ENCODE assay signal across 46 mouse cellular contexts in genomic region chr7:90221487-90221886, GRCm38 (mm10). TPM values are rescaled to one million over a fixed set of nuclear protein-coding genes. Genes with fewer than 3 reads are reported as not detected.
"Had no signal": no experiment of that assay in that cellular context is flagged by ENCODE, and none has a peak within 500 bp of the region (broad histone marks: within the 10 kb centered on the region; RNA-seq: fewer than 3 reads in every experiment).

No protein-coding gene starts in this region.

- H3K4me3 ChIP-seq: limb, embryonic 10.5 days; limb, embryonic 12.5 days; limb, embryonic 13.5 days; limb, embryonic 15.5 days; liver, embryonic 12.5 days; liver, embryonic 13.5 days; liver, embryonic 15.5 days; lung, embryonic 15.5 days; megakaryocyte, embryonic 14.5 days; midbrain, embryonic 10.5 days; midbrain, embryonic 12.5 days; midbrain, embryonic 13.5 days; midbrain, embryonic 15.5 days; myocyte; neural tube, embryonic 12.5 days had no signal

- DNase-seq: left cerebral cortex, postnatal 4 days; liver; liver, embryonic 13.5 days; liver, postnatal 0 days; lung, adult 18-20 months; lung, adult 2 months; lung, embryonic 14.5 days; lung, postnatal 10 days; lung, postnatal 14 days; lung, postnatal 36 days; lung, postnatal 4 days; midbrain, embryonic 14.5 days had no signal

- H3K9ac ChIP-seq: limb, embryonic 12.5 days; limb, embryonic 13.5 days; limb, embryonic 15.5 days; liver, embryonic 12.5 days; liver, embryonic 13.5 days; liver, embryonic 14.5 days; liver, embryonic 15.5 days; liver, postnatal 0 days; lung, embryonic 14.5 days; lung, embryonic 15.5 days; midbrain, embryonic 12.5 days; midbrain, embryonic 13.5 days; midbrain, embryonic 15.5 days; neural tube, embryonic 12.5 days had no signal

- H3K9me3 ChIP-seq: limb, embryonic 10.5 days; limb, embryonic 12.5 days; limb, embryonic 13.5 days; limb, embryonic 15.5 days; liver, embryonic 12.5 days; liver, embryonic 13.5 days; liver, embryonic 15.5 days; lung, embryonic 15.5 days; megakaryocyte, embryonic 14.5 days; midbrain, embryonic 10.5 days; midbrain, embryonic 12.5 days; midbrain, embryonic 13.5 days; midbrain, embryonic 15.5 days; neural tube, embryonic 12.5 days had no signal

- H3K4me1 ChIP-seq: limb, embryonic 15.5 days; liver, embryonic 12.5 days; liver, embryonic 13.5 days; liver, embryonic 15.5 days; lung, embryonic 15.5 days; midbrain, embryonic 10.5 days; midbrain, embryonic 13.5 days; midbrain, embryonic 15.5 days; neural tube, embryonic 12.5 days had no signal

- H3K36me3 ChIP-seq: limb, embryonic 10.5 days; limb, embryonic 12.5 days; limb, embryonic 13.5 days; limb, embryonic 15.5 days; liver, embryonic 12.5 days; liver, embryonic 13.5 days; liver, embryonic 15.5 days; lung, embryonic 15.5 days; midbrain, embryonic 10.5 days; midbrain, embryonic 12.5 days; midbrain, embryonic 13.5 days; midbrain, embryonic 15.5 days; neural tube, embryonic 12.5 days had no signal

- H3K27me3 ChIP-seq: limb, embryonic 12.5 days; limb, embryonic 13.5 days; limb, embryonic 15.5 days; liver, embryonic 12.5 days; liver, embryonic 13.5 days; liver, embryonic 15.5 days; lung, embryonic 15.5 days; midbrain, embryonic 12.5 days; midbrain, embryonic 13.5 days; midbrain, embryonic 15.5 days; neural tube, embryonic 12.5 days had no signal

- H3K27ac ChIP-seq: limb, embryonic 10.5 days; limb, embryonic 12.5 days; limb, embryonic 13.5 days; limb, embryonic 15.5 days; liver, embryonic 12.5 days; liver, embryonic 13.5 days; liver, embryonic 14.5 days; liver, embryonic 15.5 days; lung, embryonic 15.5 days; macrophage; midbrain, embryonic 10.5 days; midbrain, embryonic 12.5 days; midbrain, embryonic 13.5 days; midbrain, embryonic 15.5 days; neural tube, embryonic 12.5 days had no signal

- H3K4me2 ChIP-seq: limb, embryonic 12.5 days; limb, embryonic 13.5 days; limb, embryonic 15.5 days; liver, embryonic 11.5 days; liver, embryonic 12.5 days; liver, embryonic 13.5 days; liver, embryonic 15.5 days; lung, embryonic 14.5 days; lung, embryonic 15.5 days; midbrain, embryonic 11.5 days; midbrain, embryonic 12.5 days; midbrain, embryonic 13.5 days; midbrain, embryonic 15.5 days; neural tube, embryonic 12.5 days had no signal

RNA-seq across cellular contexts. Expression of gene Ccdc83, which starts 44.1 kb away (rescaled TPM):
- total RNA-seq: left cerebral cortex, postnatal 10 days; left cerebral cortex, postnatal 14 days; left cerebral cortex, postnatal 25 days; left cerebral cortex, postnatal 36 days; left cerebral cortex, postnatal 4 days; liver, adult 2 months; megakaryocyte progenitor cell, adult 5-6 weeks; megakaryocyte, adult 5-6 weeks; megakaryocyte-erythroid progenitor cell, adult 5-6 weeks; midbrain, postnatal 0 days; monocyte, adult 5-6 weeks had no signal
- polyA plus RNA-seq: limb, embryonic 10.5 days; limb, embryonic 11.5 days; limb, embryonic 12.5 days; limb, embryonic 13.5 days; limb, embryonic 14.5 days; limb, embryonic 15.5 days; liver, adult 2 months; liver, embryonic 11.5 days; liver, embryonic 12.5 days; liver, embryonic 13.5 days; liver, embryonic 14.5 days; liver, embryonic 15.5 days; liver, embryonic 16.5 days; liver, postnatal 0 days; lung, embryonic 14.5 days; lung, embryonic 15.5 days; lung, embryonic 16.5 days; macrophage; midbrain, embryonic 10.5 days; midbrain, embryonic 12.5 days; midbrain, embryonic 13.5 days; midbrain, embryonic 14.5 days; midbrain, embryonic 15.5 days; midbrain, embryonic 16.5 days; midbrain, postnatal 0 days; neural tube, embryonic 11.5 days; neural tube, embryonic 12.5 days had no signal
